Mouse (Mus musculus) skeletal muscle tissue, adult 2 months (tissue): Measurements from ENCODE around the gene Cecr2.
A peak's percentile ranks its signal among the peaks of the same experiment; 100 is the strongest.
"Not testable (repeated sequence)": the region's sequence is repeated elsewhere in the genome, so short reads cannot be mapped to it uniquely, and the experiment has no call there.

ENCODE experiments used
- DNase-seq: peaks from one replicate; pipeline ENCODE4 v3.0.0-alpha.2; 2012; ENCODE audit warnings: low read depth, low spot score

Gene Cecr2

GRCm38 (mm10) chr6:120772025-120772424, 105.9 kb downstream of the Cecr2 start:
- DNase-seq, result peak; percentile 23

- DNase-seq, result no peak
Observed at GRCm38 (mm10) chr6:120773149-120773628, 107.0 kb downstream of the Cecr2 start, which contains the start of gene Slc25a18. Slc25a18 (plus strand) TSS chr6:120773578.

GRCm38 (mm10) chr6:120773763-120774162, 107.6 kb downstream of the Cecr2 start:
- no peak for DNase-seq

GRCm38 (mm10) chr6:120776286-120776685, 110.1 kb downstream of the Cecr2 start:
- no peak for DNase-seq

- no peak for DNase-seq
Observed at GRCm38 (mm10) chr6:120777533-120777932, 111.4 kb downstream of the Cecr2 start.

- no peak for DNase-seq
Observed at GRCm38 (mm10) chr6:120778226-120778625, 112.1 kb downstream of the Cecr2 start.

- no peak for DNase-seq
Observed at GRCm38 (mm10) chr6:120782948-120783347, 116.8 kb downstream of the Cecr2 start.

- no peak for DNase-seq
Observed at GRCm38 (mm10) chr6:120784351-120784750, 118.2 kb downstream of the Cecr2 start.

GRCm38 (mm10) chr6:120788068-120788607, 122.0 kb downstream of the Cecr2 start:
- no peak for DNase-seq

GRCm38 (mm10) chr6:120788904-120789303, 122.7 kb downstream of the Cecr2 start:
- DNase-seq, result no peak

- no peak for DNase-seq
Observed at GRCm38 (mm10) chr6:120790153-120790552, 124.0 kb downstream of the Cecr2 start.

- no peak for DNase-seq
Observed at GRCm38 (mm10) chr6:120790717-120791116, 124.5 kb downstream of the Cecr2 start.

GRCm38 (mm10) chr6:120792947-120793346, 126.8 kb downstream of the Cecr2 start:
- DNase-seq, result no peak

- DNase-seq, result peak; percentile 62
Observed at GRCm38 (mm10) chr6:120795422-120796086, 129.4 kb downstream of the Cecr2 start.

- no peak for DNase-seq
Observed at GRCm38 (mm10) chr6:120796111-120796510, 129.9 kb downstream of the Cecr2 start.

- no peak for DNase-seq
Observed at GRCm38 (mm10) chr6:120798019-120798418, 131.8 kb downstream of the Cecr2 start.

GRCm38 (mm10) chr6:120798905-120799304, 132.7 kb downstream of the Cecr2 start:
- no peak for DNase-seq

- DNase-seq, result peak; percentile 31
Observed at GRCm38 (mm10) chr6:120799581-120800041, 133.4 kb downstream of the Cecr2 start.

GRCm38 (mm10) chr6:120806999-120807737, 141.0 kb downstream of the Cecr2 start:
- DNase-seq, result no peak

GRCm38 (mm10) chr6:120807738-120808081, 141.5 kb downstream of the Cecr2 start:
- no peak for DNase-seq

- DNase-seq, result not testable (repeated sequence)
Observed at GRCm38 (mm10) chr6:120811999-120812398, 145.8 kb downstream of the Cecr2 start.

- no peak for DNase-seq
Observed at GRCm38 (mm10) chr6:120819294-120819693, 153.1 kb downstream of the Cecr2 start.

GRCm38 (mm10) chr6:120820144-120820543, 154.0 kb downstream of the Cecr2 start:
- DNase-seq, result no peak
